Mouse (Mus musculus) thymus, postnatal 14 days (tissue): Measurements from ENCODE around the gene Zmynd19.
"Not testable (repeated sequence)": the region's sequence is repeated elsewhere in the genome, so short reads cannot be mapped to it uniquely, and the experiment has no call there.

Experiments
- DNase-seq: peaks from one replicate; pipeline ENCODE4 v3.0.0; 2021

The Zmynd19 gene

DNA sequence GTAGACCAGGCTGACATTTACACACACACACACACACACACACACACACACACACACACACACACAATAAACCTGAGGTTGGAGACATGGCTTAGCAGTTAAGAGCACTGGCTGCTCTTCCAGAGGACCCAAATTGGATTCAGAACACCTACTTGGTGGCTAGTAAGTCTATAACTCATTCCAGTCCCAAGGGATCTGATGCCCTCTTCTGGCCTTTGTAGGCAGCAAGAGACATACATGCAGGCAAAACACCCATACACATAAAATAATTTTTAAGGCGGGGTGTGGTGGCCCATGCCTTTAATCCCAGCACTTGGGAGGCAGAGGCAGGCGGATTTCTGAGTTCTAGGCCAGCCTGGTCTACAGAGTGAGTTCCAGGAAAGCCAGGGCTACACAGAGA, 5.3 kb upstream of the Zmynd19 start:
- DNase-seq, result peak; percentile 40

DNA sequence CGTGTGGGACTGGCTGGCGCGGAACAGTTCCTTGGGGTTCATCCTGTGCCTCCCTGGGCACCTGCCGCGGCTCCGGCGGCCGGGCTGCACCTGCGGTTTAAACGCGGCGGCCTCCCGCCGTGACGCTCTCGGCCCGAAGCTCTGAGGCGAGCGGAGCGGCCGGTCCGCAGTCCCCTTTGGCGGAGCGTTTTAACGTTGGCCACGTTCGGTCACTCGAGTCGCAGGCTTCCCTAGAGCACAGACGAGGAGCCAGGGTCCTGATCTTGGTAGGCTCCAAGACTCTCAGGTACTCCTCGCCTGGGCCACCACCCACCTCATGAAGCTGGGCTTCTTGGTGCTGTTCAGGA, 570 bp downstream of the Zmynd19 start:
- no peak for DNase-seq

DNA sequence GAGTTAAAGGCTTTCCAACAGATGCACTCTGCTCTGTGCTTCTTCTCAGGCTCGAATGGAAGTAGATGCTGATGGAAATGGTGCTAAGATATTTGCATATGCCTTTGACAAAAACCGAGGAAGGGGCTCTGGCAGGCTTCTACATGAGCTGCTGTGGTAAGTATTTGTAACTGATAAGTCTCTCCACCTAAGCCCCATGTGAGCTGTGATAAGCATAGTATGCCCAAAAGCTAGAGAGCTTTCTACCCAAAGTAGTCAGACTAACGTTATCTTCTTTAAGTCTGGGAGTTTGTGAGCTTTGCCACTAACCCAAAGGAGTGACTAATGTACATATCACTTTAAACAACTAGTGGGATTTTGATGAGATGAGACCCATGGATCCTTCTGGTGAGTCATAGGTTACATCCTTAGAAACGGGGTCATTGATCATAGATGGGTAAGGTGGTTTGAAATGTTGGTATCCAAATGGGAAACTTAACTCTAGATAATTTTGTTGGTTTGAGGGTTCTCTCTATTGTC, 3.0 kb downstream of the Zmynd19 start:
- no peak for DNase-seq

DNA sequence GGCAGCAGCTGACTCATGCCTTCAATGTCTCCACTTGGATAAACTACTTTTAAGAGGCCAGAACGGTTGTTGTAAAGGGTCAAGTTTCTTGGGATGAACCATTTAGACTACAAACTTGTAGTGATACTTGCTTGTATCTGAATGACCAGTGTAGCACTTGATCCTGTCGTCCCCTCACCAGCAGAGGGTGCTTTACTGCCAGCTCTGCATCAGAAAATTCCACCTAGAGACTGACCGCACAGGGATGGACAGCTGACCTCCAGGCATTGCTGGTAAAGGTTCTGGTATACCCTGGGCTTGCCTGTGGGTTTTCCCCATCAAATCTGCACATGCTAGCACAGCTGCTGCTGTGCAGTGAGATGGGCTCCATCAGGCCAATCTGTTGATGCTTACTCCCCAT, 11.3 kb downstream of the Zmynd19 start:
- DNase-seq, result no peak

DNA sequence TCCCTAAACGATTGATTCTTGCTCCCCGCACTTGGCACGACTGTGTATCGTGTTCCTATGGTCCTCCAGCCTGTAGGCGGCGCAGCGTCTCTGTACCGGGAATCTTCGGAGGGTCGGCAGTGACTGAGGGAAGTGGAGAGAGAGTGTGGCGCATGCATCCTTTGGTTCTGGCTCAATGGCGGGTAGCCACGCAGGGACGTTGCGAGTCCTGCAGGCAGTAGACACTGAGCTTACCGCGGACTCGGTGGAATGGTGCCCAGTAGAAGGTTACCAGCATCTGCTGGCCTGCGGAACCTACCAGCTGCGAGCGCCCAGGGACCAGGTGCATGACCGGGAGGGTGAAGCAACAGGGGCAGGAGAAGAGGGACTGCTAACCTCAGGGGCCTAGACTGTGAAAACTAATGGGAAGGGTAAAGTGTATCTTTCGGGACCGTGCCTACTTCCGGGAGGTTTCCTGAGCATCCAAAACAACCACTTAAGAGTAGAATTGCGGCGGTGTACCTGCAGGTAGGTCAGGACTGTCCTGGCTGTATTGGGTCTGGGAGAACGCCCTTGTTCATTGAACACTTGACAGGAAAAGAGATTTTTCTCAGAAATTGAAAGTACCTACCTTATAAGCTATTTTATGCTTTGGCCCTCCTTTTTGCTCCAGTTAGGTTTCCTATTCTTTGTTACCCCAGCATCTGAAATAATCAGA, 12.9 kb downstream of the Zmynd19 start, which contains the start of gene Dph7:
Gene Dph7, plus strand, starts transcription at position 97 of the 697 bp plus-strand sequence.
- DNase-seq, result peak; percentile 89

DNA sequence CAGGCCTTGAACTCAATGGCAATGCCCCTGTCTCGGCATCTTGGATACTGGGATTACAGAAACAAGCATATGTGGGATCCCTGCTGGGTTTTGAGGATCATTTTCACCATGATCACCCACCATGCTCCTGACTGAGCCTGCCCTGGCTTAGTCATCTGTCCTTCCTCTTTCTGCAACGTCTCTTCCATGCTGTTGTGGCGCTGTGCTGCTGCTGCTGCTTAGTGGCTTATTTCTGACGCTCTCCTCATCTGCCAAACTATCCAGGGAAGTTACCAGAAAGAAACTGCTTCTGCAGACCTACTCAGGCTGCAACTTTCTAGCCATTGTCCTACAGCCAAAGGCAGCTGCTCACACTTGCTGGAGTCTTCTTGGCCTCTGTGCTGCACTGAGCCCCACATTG, 20.8 kb downstream of the Zmynd19 start:
- DNase-seq, result no peak

DNA sequence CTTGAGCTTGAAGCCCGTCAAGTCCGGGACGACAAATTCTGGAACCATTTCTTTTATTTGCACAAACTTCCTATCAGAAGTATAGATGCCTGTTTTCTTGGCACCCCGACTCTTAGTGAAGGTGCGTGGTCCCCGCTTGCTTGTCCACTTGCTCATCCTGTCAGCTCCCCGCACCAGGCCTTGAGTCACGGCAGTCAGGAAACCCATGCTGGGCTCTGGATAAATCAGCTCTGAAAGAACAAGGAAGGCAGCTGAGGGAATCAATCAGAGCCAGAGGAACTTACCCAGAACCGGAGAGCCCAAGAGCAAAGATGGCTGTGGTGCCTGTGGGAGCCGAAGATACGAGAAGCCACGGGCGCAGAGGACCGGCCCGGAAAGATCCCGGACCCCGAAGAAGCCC, 24.9 kb downstream of the Zmynd19 start:
- not testable (repeated sequence) for DNase-seq

DNA sequence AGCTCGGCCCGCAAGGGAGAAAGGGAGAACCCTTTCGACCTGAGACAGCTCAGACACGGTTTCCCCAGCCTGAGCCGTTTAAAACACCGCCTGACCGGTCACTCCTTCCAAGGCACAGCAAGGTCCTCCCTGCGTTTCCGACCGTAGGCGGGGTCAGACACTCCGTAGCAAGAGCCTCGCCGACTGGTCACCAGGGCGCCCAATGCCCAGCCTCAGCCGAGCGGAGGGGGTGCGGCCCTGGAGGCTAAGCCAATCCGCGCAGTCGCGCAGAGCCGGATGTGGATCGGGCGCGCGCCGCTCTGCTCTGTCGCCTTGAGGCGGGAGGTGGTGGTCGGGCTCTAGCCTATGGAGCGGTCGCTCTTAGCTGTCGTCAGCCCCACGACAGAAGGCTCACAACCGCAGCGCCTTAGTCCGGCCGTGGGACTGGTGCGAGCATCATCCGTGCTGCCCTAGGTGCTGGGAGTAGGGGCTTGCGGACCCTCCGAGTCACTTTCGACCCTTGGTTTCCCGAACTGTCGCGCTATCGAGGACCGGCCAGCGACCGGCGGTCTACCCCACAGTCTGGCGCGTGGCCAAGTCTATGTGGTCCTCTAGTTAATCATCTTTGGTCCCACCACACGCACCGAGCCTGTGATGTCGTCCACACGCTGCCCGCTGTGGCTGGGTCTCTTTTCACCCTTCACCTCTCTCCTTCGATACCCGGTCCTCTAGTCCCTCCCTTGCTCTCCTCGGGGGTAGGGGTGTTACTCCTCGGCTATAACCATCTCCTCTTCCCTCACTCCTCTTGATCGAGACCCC, 25.5 kb downstream of the Zmynd19 start, which contains the start of gene Mrpl41:
Gene Mrpl41, minus strand, starts transcription at position 193 of the 798 bp plus-strand sequence.
- DNase-seq, result peak; percentile 96

DNA sequence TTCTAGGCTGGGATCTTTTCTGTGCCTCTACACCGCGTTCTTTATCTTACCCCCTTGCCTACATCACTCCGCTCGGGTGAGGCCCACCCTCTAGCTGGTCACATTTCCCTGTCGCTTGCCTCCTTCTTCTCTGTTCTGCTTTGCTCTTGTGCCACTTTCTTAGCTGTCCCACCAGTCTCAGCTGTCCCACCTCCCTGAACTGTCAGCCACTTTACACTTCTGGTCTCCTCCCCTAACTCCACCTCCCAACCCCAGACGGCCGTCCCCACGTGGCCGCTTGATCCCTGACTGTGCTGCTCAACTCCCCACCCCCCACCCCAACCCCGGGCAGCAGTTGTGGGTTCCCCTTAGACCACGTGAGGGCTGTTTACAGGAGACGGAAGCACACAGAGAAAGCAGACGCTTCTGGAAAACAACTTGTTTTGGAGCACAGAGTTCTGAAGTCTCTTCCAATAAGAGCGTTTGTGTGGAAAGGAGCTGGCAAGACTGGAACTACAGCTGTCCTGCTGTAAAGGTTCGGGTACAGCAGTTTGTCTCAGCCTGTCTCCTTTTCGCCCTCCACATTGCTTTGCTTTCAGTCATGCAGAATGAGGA, 26.2 kb downstream of the Zmynd19 start, which contains the start of gene Pnpla7:
Gene Pnpla7, plus strand, starts transcription at position 330 of the 594 bp plus-strand sequence.
- DNase-seq, result peak; percentile 85

DNA sequence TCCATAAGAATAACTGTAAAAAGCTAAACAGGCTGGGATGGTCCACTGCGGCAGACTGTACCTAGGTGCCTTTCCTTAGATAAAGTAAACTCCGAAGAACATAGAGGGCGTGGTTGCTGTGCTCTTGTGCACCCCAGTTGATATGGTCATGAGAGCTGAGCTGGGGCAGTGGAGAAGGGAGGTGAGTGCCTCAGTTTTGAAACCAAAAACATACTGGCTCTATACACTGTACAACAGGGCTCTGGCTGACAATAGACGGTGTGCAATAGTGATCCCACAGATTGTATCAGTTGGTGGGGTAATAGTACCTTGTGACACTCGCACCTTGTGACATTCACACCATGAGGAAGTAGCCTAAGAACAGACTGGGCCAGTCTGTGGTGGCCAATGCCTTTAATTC, 27.4 kb downstream of the Zmynd19 start:
- DNase-seq, result no peak

DNA sequence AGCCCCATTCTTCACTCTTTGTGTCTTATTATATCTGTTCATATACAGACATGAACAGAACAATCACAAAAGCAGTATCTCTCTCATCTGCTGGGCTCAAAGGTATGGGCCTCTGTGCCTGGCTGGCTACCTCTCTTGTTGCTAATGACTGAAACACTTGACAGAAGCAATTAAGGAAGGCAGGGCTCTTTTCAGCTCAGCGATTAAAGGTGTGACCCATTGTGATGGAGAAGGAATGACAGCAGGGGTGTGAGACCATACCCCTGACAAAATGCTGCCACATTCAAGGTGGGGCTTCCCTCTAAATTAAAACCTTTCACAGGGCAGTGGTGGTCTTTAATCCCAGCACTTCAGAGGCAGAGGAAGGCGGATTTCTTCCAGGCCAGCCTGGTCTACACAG, 38.2 kb downstream of the Zmynd19 start:
- no peak for DNase-seq

DNA sequence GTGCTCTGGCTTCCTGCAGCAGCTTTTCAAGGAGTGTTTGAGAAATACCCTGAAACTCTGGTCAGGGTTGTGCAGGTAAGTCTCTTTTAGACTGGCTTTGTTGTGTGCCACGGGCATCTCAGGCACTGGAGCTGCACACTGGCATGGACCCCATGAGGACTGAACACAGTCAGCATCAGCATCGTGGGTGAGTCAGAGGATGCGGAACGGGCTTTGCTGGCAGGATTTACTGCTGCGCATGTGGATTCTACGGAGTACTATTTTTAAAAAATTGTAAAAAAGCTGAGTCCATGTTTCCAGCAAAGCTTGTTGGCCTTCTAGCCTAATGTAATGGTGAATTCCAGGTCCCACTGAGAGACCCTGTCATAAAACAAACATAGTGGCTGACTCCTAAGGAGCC, 45.7 kb downstream of the Zmynd19 start:
- DNase-seq, result no peak

DNA sequence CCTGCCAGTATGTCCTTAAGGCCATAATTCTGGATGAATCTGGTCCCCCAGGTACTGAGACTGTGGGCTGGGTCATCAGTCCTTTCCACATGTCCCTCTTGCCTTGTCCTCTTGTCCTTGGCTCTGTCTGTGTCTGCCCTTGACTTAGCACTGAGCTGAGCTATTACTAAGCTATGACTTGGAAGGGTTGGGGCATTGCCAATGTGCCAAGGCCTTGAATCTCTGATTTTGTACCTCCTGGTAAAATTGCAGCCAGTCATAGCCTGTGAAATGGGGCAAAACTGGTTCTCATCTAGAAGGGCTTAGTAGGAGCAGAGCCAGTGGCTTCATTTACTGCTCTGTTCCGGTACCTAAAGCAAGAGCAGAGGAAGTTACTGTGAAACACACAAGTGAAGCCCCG, 46.9 kb downstream of the Zmynd19 start:
- DNase-seq, result no peak

DNA sequence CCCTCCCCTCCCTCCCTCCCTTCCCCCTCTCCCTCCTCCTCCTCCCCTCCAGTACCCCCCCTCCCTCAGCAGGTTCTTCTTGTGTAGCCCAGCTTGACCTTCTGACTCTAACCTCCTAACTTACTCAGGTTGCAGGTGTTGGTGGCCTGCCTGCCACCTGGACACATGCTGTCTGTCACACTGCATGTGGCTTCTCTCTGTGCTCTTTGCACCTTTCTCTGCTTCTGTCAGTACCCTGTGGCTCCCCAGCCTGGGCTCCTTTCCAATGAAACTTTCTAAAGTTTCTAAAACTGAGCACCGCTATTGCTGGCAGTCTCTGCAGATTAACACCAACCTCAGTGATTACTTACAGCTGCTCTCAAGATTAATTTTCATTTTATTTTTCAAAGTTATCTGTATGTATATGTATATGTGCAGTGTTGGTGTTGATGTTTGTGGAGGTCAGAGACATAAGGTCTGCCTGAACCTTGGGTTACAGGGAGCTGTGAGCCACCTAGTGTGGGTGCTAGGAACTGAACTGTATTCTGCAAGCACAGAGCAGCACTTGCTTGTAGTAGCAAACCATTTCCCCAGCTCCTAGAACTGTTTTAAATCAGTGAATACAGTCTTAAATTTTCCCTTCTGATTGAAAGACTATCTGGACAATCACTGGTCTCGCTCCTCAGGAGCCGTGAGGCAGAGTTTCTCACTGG, 51.1 kb downstream of the Zmynd19 start:
- peak; percentile 61 for DNase-seq

DNA sequence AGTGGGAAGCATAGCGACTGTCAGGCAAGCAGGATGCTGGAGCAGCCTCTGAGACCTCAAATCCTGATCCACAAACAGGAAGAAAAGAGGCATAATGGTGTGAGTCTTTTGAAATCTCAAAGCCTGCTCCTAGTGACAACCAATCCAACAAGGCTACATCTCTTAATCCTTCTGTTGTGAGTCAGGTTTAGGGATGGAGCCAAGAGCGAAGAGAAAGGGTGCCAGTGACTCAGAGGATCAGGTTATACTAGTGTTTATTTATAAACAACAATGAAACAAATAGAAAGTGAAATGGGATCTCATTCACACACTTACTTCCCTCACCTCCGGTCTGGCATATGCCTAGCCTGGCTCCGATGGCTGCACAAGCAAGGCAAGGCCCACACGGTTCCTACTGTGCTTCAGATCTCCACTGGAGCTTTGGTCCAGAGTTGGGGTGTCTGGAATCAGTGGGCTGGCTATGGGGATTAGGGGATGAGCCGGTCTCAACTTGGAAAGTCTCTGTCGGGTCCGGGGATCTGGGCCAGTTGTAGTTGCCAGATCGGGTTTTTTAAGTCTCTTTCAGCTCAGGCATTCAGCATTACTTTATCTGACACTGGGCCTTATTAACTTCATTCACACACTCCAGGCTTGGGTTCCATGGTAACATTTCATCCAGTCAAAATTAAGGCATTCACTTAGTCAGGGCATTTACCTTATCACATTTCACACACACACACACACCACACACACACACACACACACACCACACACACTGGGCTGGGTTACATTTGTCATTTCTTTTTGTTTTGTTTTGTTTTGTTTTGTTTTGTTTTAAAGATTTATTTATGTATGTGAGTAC, 54.6 kb downstream of the Zmynd19 start:
- DNase-seq, result no peak

DNA sequence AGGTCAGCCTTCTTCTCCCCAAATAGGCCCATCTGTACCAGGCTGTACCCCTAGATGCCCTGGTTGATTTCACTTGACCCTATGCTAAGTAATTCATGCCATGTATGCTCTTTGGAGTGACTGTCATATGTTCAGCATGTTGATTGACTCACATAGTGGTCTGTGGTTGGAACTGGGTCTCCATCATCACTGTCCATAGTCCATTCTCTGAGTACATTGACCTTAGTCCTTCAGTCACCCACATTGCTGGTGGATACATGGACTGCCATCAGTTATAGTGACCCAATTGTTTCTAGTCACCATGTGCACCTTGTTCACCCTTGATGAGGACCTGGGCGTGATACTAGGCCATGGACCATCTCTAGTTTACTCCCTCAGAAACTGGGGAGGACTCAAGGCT, 57.2 kb downstream of the Zmynd19 start:
- no peak for DNase-seq

DNA sequence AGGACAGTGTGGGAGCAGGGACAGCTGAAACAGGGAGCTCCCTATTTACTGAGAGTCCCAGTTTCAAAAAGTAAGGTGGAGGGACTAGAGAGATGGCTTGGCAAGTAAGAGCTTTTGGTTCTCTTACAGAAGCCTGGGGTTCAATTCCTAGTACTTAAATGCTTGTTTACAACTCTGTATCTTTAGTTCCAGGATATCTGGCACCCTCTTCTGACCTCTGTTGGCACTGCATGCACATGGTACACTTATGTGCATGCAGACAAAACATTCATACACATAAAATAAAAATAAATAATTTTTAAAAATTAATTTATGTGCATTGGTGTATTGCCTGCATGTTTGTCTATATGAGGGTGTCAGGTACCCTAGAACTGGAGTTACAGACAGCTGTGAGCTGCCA, 58.7 kb downstream of the Zmynd19 start:
- DNase-seq, result peak; percentile 38
